8 mouse cellular contexts compared by ENCODE assay signal in the genomic region with DNA sequence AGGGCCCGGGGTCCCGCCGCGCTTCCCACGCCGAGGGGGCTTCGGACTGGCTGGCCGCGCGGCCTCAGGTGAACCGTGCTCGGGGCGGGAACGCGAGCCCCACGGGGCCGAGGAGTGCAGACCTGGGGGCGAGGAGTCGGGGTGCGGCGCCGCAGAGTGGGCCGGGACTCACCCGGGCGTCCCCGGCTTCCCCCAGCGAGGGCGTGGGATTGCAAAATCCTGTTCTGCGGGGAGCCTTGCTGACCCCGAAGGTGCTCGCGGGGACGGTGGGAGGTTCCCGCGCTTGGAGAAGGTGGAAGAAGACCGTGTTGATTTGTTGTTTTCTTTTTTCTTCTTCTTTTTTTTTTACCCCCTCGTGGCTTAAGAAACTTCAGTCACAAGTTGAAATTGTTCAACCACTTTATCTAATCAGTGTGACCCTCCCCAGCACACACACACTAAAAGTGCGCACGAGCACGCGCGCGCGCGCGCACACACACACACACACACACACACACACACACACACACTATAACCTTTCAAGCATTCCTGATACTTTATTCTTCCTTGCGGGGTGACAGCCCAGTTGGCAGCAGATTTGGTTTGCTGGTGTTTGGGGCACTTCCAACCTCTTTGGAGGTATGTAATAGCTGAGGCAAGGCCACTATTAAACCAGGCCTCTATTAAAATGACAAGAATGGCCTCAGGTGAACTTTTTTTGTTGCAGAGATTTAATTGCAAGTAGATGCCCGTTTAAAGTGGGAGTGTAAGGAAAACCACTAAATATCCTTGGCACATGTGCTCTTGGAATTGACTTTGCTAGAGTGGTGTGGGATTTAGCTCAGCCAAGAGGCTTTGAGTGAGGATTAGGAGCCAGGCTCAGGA. TPM values are rescaled to one million over a fixed set of nuclear protein-coding genes. Genes with fewer than 3 reads are reported as not detected.
DNase-seq lines count a peak whose midpoint lies in the region; ATAC-seq and TF ChIP-seq lines count a peak whose summit lies in the region.

No protein-coding gene starts in this region.

- intact Hi-C loops in left cerebral cortex, postnatal 4 days (cut with DNase I) = loop anchor here (5.0 kb wide), 1 partner anchor 106 kb away; no protein-coding TSS in a partner anchor

- peak overlapping the region; percentile 89 for H3K4me2 ChIP-seq in forebrain, embryonic 12.5 days
- H3K4me2 ChIP-seq in hindbrain, embryonic 15.5 days = peak overlapping the region; percentile 90
- peak overlapping the region; percentile 88 for H3K4me2 ChIP-seq in myocyte (ENCODE audit: low read depth)

- peak overlapping the region; percentile 90 for H3K4me3 ChIP-seq in forebrain, embryonic 12.5 days (replicated peaks)
- peak overlapping the region; percentile 70 for H3K4me3 ChIP-seq in hindbrain, embryonic 15.5 days
- peak overlapping the region; percentile 95 for H3K4me3 ChIP-seq in liver, adult 2 months (ENCODE audit: insufficient read depth, low read depth, low read length)
- peak overlapping the region; percentile 29 for H3K4me3 ChIP-seq in myocyte

- DNase-seq in left cerebral cortex, postnatal 4 days = peak; percentile 37
- no peak for DNase-seq in left cerebral cortex, adult 11 months (ENCODE audit: low spot score)
- DNase-seq in c-Kit-positive CD71-positive TER-119-positive erythroid progenitor cells, embryonic 14.5 days (ENCODE audit: low spot score) = peak; percentile 6
- peak; percentile 41 for DNase-seq in liver, adult 2 months (ENCODE audit: extremely low read depth, low read depth, low spot score)
- DNase-seq in thymus, postnatal 25 days = peak; percentile 61

- H3ac ChIP-seq in myocyte (ENCODE audit: control insufficient read depth, insufficient read length) = peak overlapping the region; percentile 38

- H3K27ac ChIP-seq in forebrain, embryonic 12.5 days = peak overlapping the region; percentile 77
- H3K27ac ChIP-seq in hindbrain, embryonic 15.5 days (replicated peaks) = peak overlapping the region; percentile 59
- peak overlapping the region; percentile 45 for H3K27ac ChIP-seq in liver, adult 2 months (replicated peaks; ENCODE audit: insufficient read depth, low read depth, low read length)

- H3K36me3 ChIP-seq in forebrain, embryonic 12.5 days (replicated peaks) = no peaks in the 10 kb centered on the region
- H3K36me3 ChIP-seq in hindbrain, embryonic 15.5 days = no peaks in the 10 kb centered on the region
- no peaks in the 10 kb centered on the region for H3K36me3 ChIP-seq in liver, adult 2 months (ENCODE audit: control insufficient read depth, insufficient read depth, low read length)
- no peaks in the 10 kb centered on the region for H3K36me3 ChIP-seq in myocyte (ENCODE audit: control insufficient read depth, insufficient read depth)

- H3K79me2 ChIP-seq in liver, adult 2 months (ENCODE audit: control insufficient read depth, insufficient read depth, low read length) = peaks cover 4% of the 10 kb centered on the region; the same call in 1 of the 2 replicates
- H3K79me2 ChIP-seq in myocyte (ENCODE audit: control insufficient read depth, insufficient read depth) = no peaks in the 10 kb centered on the region

- TF ChIP-seq CTCF in liver, adult 2 months (IDR thresholded peaks at IDR 0.05; ENCODE audit: low read depth, low read length) = no peak

- peaks cover 38% of the 10 kb centered on the region for H3K4me1 ChIP-seq in forebrain, embryonic 12.5 days
- H3K4me1 ChIP-seq in hindbrain, embryonic 15.5 days (replicated peaks) = peaks cover 29% of the 10 kb centered on the region
- 0 out of 2 replicates have a peak, but pooled peaks cover 2% of the 10 kb centered on the region for H3K4me1 ChIP-seq in liver, adult 2 months (ENCODE audit: control insufficient read depth, insufficient read depth, low read length)

- peak overlapping the region; percentile 87 for H3K9ac ChIP-seq in forebrain, embryonic 12.5 days
- H3K9ac ChIP-seq in hindbrain, embryonic 15.5 days = peak overlapping the region; percentile 72
- H3K9ac ChIP-seq in liver, adult 2 months (ENCODE audit: low read depth, low read length) = peak overlapping the region; percentile 89

- no peaks in the 10 kb centered on the region for H3K9me3 ChIP-seq in forebrain, embryonic 12.5 days
- H3K9me3 ChIP-seq in hindbrain, embryonic 15.5 days = no peaks in the 10 kb centered on the region

- 1% methylated on average over 39 of the region's 48 CpGs for WGBS in forebrain, embryonic 12.5 days
- 1% methylated on average over 48 of the region's 48 CpGs for WGBS in hindbrain, embryonic 15.5 days
- WGBS in liver, adult 2 months = under 1% methylated on average over 48 of the region's 48 CpGs

- no peak for TF ChIP-seq POLR2A in liver, adult 2 months (IDR thresholded peaks at IDR 0.05; ENCODE audit: extremely low read depth, insufficient read depth, low read length)
- TF ChIP-seq POLR2A in myocyte (IDR thresholded peaks at IDR 0.05; ENCODE audit: insufficient read length, low read depth) = no peak

- peaks cover 21% of the 10 kb centered on the region for H3K27me3 ChIP-seq in forebrain, embryonic 12.5 days
- H3K27me3 ChIP-seq in hindbrain, embryonic 15.5 days = no peaks in the 10 kb centered on the region
- H3K27me3 ChIP-seq in liver, adult 2 months (ENCODE audit: control insufficient read depth, insufficient read depth, low read length) = peaks cover 3% of the 10 kb centered on the region; the same call in 1 of the 2 replicates
- no peaks in the 10 kb centered on the region for H3K27me3 ChIP-seq in myocyte (ENCODE audit: control insufficient read depth, insufficient read depth, insufficient read length)

- ATAC-seq in forebrain, embryonic 12.5 days (ENCODE audit: low FRiP score) = no peak; the same call in 1 of the 2 replicates
- peak; percentile 10; the same call in 1 of the 2 replicates for ATAC-seq in hindbrain, embryonic 15.5 days (ENCODE audit: low FRiP score, low read depth)

TF ChIP-seq in myocyte, 11 proteins besides CTCF, POLR2A, EP300 and RAD21:
- TF ChIP-seq E2F4 (IDR thresholded peaks at IDR 0.05; ENCODE audit: insufficient read depth) (no peak), USF1 (IDR thresholded peaks at IDR 0.05; ENCODE audit: low read depth) (no peak), MYOD1 (IDR thresholded peaks at IDR 0.05; ENCODE audit: control insufficient read depth in 1 of 3, insufficient read length in 2 of 3, low read depth in 2 of 3) (no peak)
TF ChIP-seq in myocyte: peak in this region for 0.

RNA-seq across cellular contexts. Expression of a gene that starts 3.1 kb away (rescaled TPM):
- 10 to 100 TPM; 93.4 to 93.5 TPM for total RNA-seq in left cerebral cortex, postnatal 4 days (2021)
- 48.5 and 51.2 TPM in 2 replicates for polyA plus RNA-seq in forebrain, embryonic 12.5 days (2016; fragmentation: Nextera tagmentation; extraction: Ambion mirVana)
- polyA plus RNA-seq in hindbrain, embryonic 15.5 days (2015; fragmentation: Nextera tagmentation; extraction: Ambion mirVana) = 40.7 and 46.1 TPM in 2 replicates
- total RNA-seq in liver, adult 2 months (2014; rRNA removed) = 10.9 and 12.1 TPM in 2 replicates
- polyA plus RNA-seq in liver, adult 2 months (2012; rRNA removed) = 4.0 and 4.3 TPM in 2 replicates
- polyA plus RNA-seq in myocyte (2012; fragmentation: generic; extraction: Trizol) = 8.3 TPM

Comparison
In these comparisons a context has a peak if more than half of its experiments do, and no peak if none do; other contexts are left out.
1. H3K4me3 ChIP-seq: peak in every context shown above with its lines; median percentile 95 in liver, adult 2 months; 90 in forebrain, embryonic 12.5 days; 70 in hindbrain, embryonic 15.5 days; 29 in myocyte.